Mouse (Mus musculus) stomach, postnatal 0 days (tissue): ENCODE results near the gene Bricd5.

Experiments
- CTCF ChIP-seq: IDR thresholded peaks from 2 replicates; pipeline ENCODE4 v1.5.1; 2016; ENCODE audit warnings: antibody characterized with exemption, low read depth, mild to moderate bottlenecking, moderate library complexity
- EP300 ChIP-seq: optimal IDR thresholded peaks from 2 replicates; pipeline ENCODE3; 2016; ENCODE audit warnings: antibody characterized with exemption

DNA sequence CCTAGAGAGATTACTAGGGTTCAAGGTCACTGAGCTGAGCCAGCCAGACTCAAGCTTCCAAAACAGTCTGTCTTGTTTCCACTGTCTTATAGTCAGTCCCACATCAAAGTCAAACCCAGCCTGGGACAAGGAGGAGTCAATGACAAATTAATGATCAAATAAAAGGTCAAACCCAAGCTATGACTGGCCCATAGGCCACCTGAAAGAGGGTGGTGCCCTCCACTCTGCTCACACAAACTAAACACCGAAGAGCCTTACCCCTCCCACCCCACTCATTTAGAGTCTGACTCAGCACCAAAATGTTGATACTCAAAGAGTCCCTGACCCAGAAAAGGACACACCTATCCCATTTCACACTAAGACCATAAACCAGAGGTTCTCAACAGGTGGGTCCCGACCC is 20.3 kb upstream of the Bricd5 start:
- TF ChIP-seq CTCF, result no peak
- TF ChIP-seq EP300, result no peak
